Mouse (Mus musculus) MEL-GATA-1-ER (cell line): ENCODE measurements at regions not wholly inside any gene's neighbourhood (a gene's known extent, or its start where the extent isn't known, plus 50 kb on each side); places are given as distances from the start of the nearest gene placed in this dataset.

Experiments used
- DNase-seq: peaks from one replicate; pipeline ENCODE4 v3.0.0-alpha.2; 2012; ENCODE audit warnings: low read depth; ENCODE audit errors: extremely low read depth

GRCm38 (mm10) chr15:49555793-49556192, 4328.9 kb upstream of the Gm7489 start:
- DNase-seq: peak; percentile 22

GRCm38 (mm10) chr15:49560401-49560800, 4324.3 kb upstream of the Gm7489 start:
- no peak for DNase-seq

GRCm38 (mm10) chr15:49588851-49589250, 4295.9 kb upstream of the Gm7489 start:
- no peak for DNase-seq

- no peak for DNase-seq
These were observed 4270.8 kb upstream of the Gm7489 start for GRCm38 (mm10) chr15:49613865-49614264.

- DNase-seq: no peak
These were observed 4237.3 kb upstream of the Gm7489 start for GRCm38 (mm10) chr15:49647361-49647760.

GRCm38 (mm10) chr15:49650549-49651180, 4234.0 kb upstream of the Gm7489 start:
- no peak for DNase-seq

GRCm38 (mm10) chr15:49653728-49654127, 4231.0 kb upstream of the Gm7489 start:
- no peak for DNase-seq

GRCm38 (mm10) chr15:49664834-49665565, 4219.7 kb upstream of the Gm7489 start:
- DNase-seq: no peak
